Mouse (Mus musculus): ENCODE results near the gene Arhgef38. TPM values are rescaled to one million over a fixed set of nuclear protein-coding genes. Genes with fewer than 3 reads are reported as not detected.
A peak's percentile ranks its signal among the peaks of the same experiment; 100 is the strongest.

The Arhgef38 gene
- polyA plus RNA-seq, 1 experiment from 2014 or later, result 0.04 TPM

DNA sequence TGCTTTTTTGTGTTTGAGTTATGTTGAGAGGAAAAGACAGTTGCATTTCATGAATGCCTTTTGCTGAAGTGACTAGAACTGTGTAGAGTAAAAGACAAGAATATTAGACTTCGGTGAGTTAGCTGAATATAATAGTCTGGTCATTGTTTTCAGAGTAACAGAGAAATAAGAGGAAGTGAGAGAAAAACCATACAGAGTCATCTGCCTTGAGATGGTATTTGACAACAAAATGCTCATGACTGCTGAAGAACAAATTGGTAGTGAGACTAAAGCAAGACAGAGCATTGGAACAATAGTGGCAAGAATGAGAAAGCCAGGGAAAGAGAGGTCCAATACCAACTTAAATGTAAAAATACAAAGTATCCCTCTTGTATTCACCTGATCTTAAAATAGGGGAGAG lies 141.8 kb downstream of the Arhgef38 start:
- no peaks in the 10 kb centered on the region for H3K36me3 ChIP-seq (ENCODE audit: control insufficient read depth, insufficient read depth)
- peak overlapping the region; percentile 72 for H3K4me2 ChIP-seq (ENCODE audit: low read depth, low read length)
- H3K4me1 ChIP-seq (ENCODE audit: control insufficient read depth, low read depth, low read length), result peaks cover 9% of the 10 kb centered on the region
- no peaks in the 10 kb centered on the region for H3K9me3 ChIP-seq (replicated peaks; ENCODE audit: control insufficient read depth, low read length)
- H3K27me3 ChIP-seq (ENCODE audit: control insufficient read depth, insufficient read depth, low read depth, low read length), result no peaks in the 10 kb centered on the region
- H3K27ac ChIP-seq (ENCODE audit: low read length), result peak overlapping the region; percentile 5; the same call in 1 of the 2 replicates
- no peak for ATAC-seq (ENCODE audit: low read depth)
- 0 out of 2 replicates have a peak overlapping the region, but pooled peaks have one; percentile 96 for H3K9ac ChIP-seq (ENCODE audit: low read depth, low read length)
- 24% methylated on average over 1 of the region's 1 CpGs for WGBS (ENCODE audit: insufficient replicate concordance)
- peak overlapping the region; percentile 76; the same call in 1 of the 2 replicates for H3K4me3 ChIP-seq (ENCODE audit: low read depth, low read length)

DNA sequence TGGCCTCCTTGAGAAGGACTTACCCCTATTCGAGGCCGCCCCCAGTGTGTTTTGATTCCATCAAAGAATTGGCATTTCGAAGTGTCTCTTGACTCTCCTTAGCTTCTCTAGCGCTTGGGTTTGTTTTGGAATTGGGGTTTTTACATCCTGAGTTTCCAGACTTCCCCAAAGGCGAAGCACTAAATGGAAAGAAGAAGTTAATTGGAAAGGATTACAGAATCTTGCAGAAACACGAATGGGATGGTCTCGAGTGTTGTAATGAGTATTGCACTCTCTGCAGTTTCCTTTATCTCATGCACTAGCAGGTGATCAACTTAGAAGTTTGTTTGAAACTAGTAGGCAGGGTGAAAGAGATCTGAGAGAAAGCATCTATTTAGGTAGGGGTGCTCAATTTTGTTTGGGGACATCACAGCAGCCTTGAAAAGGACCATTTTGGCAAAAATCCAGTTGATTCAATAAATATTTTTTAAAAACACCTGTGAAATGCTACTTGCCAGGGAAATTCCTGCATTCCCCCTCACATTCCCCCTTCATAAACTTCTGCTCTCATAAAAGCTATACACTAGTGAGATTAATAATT lies 142.4 kb downstream of the Arhgef38 start:
- 0% methylated on average over 7 of the region's 7 CpGs for WGBS (ENCODE audit: insufficient replicate concordance)
- Histone ChIP-seq H3K36me3 (ENCODE audit: control insufficient read depth, insufficient read depth) (no peaks in the 10 kb centered on the region), H3K27me3 (ENCODE audit: control insufficient read depth, insufficient read depth, low read depth, low read length) (no peaks in the 10 kb centered on the region), H3K9ac (ENCODE audit: low read depth, low read length) (peak overlapping the region; percentile 96), H3K4me3 (ENCODE audit: low read depth, low read length) (peak overlapping the region; percentile 76), H3K4me1 (ENCODE audit: control insufficient read depth, low read depth, low read length) (peaks cover 7% of the 10 kb centered on the region), H3K4me2 (ENCODE audit: low read depth, low read length) (peak overlapping the region; percentile 72), H3K27ac (ENCODE audit: low read length) (peak overlapping the region; percentile 87), H3K9me3 (replicated peaks; ENCODE audit: control insufficient read depth, low read length) (no peaks in the 10 kb centered on the region)
- no peak for ATAC-seq (ENCODE audit: low read depth)

DNA sequence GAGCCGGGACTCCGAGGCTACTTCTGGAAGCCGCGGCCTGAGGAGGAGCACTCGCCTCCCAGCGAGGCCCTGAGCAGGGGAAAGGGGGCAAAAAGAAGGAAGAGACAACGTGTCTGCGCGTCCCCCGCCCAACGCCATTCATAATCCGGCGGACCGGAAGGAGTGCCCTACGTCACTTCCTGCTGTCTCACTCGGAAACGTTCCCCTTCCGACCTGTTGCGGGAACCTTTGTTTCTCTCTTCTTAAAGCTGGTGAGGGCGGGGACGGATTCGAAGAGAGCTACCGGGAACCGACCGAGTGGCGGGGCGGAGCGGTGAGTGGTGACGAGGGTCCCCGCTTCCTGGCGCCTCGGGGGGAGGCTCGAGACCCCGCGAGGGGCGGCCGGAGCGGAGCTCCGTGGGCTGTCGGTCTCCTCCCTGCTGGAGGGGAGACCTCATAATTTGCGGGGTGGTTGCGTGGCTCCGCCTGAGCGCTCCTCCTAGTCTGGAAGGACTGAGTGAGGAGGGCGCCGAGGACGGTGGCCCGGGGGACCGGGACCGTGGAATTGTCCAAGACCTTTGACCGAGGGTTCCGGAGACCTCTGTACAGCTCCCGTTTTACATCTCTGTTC lies 143.0 kb downstream of the Arhgef38 start, which contains the start of the genes Ints12 and Gstcd:
Gene Ints12, plus strand, starts transcription at position 177 of the 610 bp plus-strand sequence.
Gene Gstcd, minus strand, starts transcription at position 370 of the 610 bp plus-strand sequence.
- H3K9me3 ChIP-seq (replicated peaks; ENCODE audit: control insufficient read depth, low read length), result no peaks in the 10 kb centered on the region
- ATAC-seq (ENCODE audit: low read depth), result peak; percentile 95
- under 1% methylated on average over 53 of the region's 53 CpGs for WGBS (ENCODE audit: insufficient replicate concordance)

DNA sequence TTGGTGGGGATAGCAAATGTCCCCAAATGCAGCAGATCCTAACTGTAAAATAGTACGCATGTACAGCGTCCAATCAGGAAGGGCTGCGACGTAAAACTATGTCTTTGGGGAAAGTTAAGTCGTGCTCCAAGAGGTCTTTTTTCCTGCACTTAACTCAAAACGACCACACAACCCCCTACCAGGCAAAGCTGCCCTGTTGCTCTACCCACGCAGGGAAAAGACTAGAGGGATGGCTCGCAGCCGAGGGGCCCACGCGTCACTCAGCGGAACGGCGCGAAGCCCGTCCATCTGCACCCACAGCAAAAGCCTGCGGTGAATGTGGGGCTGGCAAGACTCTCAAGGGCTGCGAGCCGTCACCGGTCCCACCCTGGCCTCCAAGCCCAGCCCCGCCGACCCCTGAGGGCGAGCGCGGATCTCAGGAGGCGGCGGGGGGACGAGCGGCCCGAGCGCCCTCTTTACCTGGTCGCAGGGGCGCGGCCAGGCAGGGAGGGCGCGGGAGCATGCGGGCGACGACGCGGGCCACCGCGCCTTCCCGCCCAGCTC lies 143.6 kb downstream of the Arhgef38 start:
- Histone ChIP-seq H3K4me2 (ENCODE audit: low read depth, low read length) (peak overlapping the region; percentile 71), H3K4me3 (ENCODE audit: low read depth, low read length) (peak overlapping the region; percentile 76), H3K27ac (ENCODE audit: low read length) (peak overlapping the region; percentile 87), H3K9ac (ENCODE audit: low read depth, low read length) (peak overlapping the region; percentile 96), H3K9me3 (replicated peaks; ENCODE audit: control insufficient read depth, low read length) (no peaks in the 10 kb centered on the region), H3K36me3 (ENCODE audit: control insufficient read depth, insufficient read depth) (no peaks in the 10 kb centered on the region), H3K4me1 (ENCODE audit: control insufficient read depth, low read depth, low read length) (peaks cover 7% of the 10 kb centered on the region), H3K27me3 (ENCODE audit: control insufficient read depth, insufficient read depth, low read depth, low read length) (no peaks in the 10 kb centered on the region)
- WGBS (ENCODE audit: insufficient replicate concordance), result 0% methylated on average over 44 of the region's 44 CpGs
- ATAC-seq (ENCODE audit: low read depth), result peak; percentile 79

More for the DNA sequence above, 143.0 kb downstream of the Arhgef38 start, which contains the start of the genes Ints12 and Gstcd:
- peaks cover 7% of the 10 kb centered on the region for H3K4me1 ChIP-seq (ENCODE audit: control insufficient read depth, low read depth, low read length)
- peak within 1 kb of the TSS; percentile 87 for H3K27ac ChIP-seq (ENCODE audit: low read length)
- peak within 1 kb of the TSS; percentile 72 for H3K4me2 ChIP-seq (ENCODE audit: low read depth, low read length)
- H3K4me3 ChIP-seq (ENCODE audit: low read depth, low read length), result peak within 1 kb of the TSS; percentile 76
- H3K9ac ChIP-seq (ENCODE audit: low read depth, low read length), result peak within 1 kb of the TSS; percentile 96
- H3K36me3 ChIP-seq (ENCODE audit: control insufficient read depth, insufficient read depth), result no peaks in the 10 kb centered on the region
- H3K27me3 ChIP-seq (ENCODE audit: control insufficient read depth, insufficient read depth, low read depth, low read length), result no peaks in the 10 kb centered on the region

DNA sequence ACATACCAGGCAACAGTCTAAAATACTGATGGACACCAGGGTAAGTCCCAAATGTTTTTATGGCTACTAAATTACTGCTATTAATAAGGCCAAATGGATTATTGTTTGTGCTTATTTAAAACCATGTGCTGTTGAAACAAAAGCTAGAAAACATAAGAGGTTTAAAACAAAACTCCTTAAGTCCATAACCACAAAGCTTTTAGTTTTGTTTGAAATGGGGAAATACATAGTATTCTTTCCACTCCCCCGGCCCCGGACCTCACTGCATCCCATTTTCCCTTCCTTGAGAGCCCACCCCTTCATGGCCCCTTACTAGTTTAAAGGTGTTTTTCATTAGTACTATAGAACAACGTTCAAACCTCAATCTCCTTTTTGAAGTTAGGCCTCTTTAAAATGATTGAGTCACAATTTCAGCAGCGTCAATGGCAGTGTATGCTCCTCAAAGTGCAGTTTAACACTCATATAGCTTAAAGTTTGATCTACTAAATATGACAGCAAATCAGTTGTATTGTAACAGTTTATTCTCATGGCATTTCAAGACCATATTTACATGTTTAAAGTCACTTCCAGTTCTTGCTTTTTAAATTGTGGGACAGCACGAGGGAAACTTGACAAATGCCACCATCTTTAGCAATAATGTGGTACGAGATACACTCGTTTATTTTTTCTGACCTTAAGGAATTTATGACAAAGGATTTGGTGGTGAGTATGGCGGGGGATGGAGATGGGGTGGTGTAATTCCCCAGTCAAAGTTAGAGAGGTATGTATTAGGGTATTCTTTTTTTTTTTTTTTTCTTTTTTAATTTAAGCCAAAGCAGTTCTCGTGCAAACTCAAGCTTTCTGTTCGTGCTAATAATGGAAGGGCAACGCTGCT lies 144.3 kb downstream of the Arhgef38 start:
- WGBS (ENCODE audit: insufficient replicate concordance), result 4% methylated on average over 11 of the region's 11 CpGs
- Histone ChIP-seq H3K4me3 (ENCODE audit: low read depth, low read length) (peak overlapping the region; percentile 76), H3K4me1 (ENCODE audit: control insufficient read depth, low read depth, low read length) (peaks cover 6% of the 10 kb centered on the region), H3K27ac (ENCODE audit: low read length) (peak overlapping the region; percentile 87), H3K9me3 (replicated peaks; ENCODE audit: control insufficient read depth, low read length) (no peaks in the 10 kb centered on the region), H3K9ac (ENCODE audit: low read depth, low read length) (peak overlapping the region; percentile 96), H3K36me3 (ENCODE audit: control insufficient read depth, insufficient read depth) (no peaks in the 10 kb centered on the region), H3K27me3 (ENCODE audit: control insufficient read depth, insufficient read depth, low read depth, low read length) (no peaks in the 10 kb centered on the region), H3K4me2 (ENCODE audit: low read depth, low read length) (peak overlapping the region; percentile 71)
- no peak for ATAC-seq (ENCODE audit: low read depth)

DNA sequence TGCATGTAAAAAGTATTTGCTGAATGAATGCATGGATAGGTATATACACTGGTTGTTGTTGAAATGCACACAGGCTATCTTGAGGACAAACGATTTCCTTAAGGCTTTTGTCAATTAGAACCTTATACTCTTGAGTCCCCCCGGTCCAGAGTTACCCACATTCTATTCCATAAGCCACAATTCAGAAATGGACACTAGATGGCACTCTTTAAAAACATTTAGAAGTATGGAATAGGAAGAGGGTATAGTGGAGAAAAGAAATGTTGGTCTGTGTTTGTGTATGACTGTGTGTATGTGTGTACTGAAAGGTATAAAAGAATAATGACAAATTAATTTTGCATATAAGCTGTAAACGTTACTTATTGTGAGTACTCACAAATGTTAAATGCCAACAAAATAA lies 148.9 kb downstream of the Arhgef38 start:
- no peaks in the 10 kb centered on the region for H3K27me3 ChIP-seq (ENCODE audit: control insufficient read depth, insufficient read depth, low read depth, low read length)
- H3K36me3 ChIP-seq (ENCODE audit: control insufficient read depth, insufficient read depth), result peaks cover 19% of the 10 kb centered on the region
- no peaks in the 10 kb centered on the region; the same call in 1 of the 2 replicates for H3K4me1 ChIP-seq (ENCODE audit: control insufficient read depth, low read depth, low read length)
- 48% methylated on average over 3 of the region's 3 CpGs for WGBS (ENCODE audit: insufficient replicate concordance)
- H3K4me2 ChIP-seq (ENCODE audit: low read depth, low read length), result no peak overlapping the region
- ATAC-seq (ENCODE audit: low read depth), result no peak; the same call in 1 of the 2 replicates
- H3K9ac ChIP-seq (ENCODE audit: low read depth, low read length), result no peak overlapping the region
- H3K9me3 ChIP-seq (replicated peaks; ENCODE audit: control insufficient read depth, low read length), result no peaks in the 10 kb centered on the region
- no peak overlapping the region for H3K4me3 ChIP-seq (ENCODE audit: low read depth, low read length)
- H3K27ac ChIP-seq (ENCODE audit: low read length), result no peak overlapping the region

DNA sequence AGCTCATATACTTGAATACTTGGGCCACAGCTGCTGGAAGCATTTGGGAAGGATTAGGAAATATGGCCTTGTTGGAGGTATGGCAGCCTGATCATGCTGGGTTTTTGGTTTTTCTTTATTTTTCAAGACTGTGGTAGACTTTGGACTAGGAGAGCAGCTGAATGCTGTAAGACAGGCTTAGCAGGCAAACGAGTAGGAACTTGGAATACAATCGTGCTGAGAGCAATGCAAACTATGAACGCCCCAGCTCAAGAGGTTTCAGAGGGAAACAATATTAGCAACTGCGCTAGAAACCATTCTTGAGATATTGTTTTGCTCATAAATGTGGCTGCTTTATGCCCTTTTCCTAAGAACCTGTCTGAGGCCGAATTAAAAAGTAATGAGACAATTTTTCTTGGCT lies 152.0 kb downstream of the Arhgef38 start:
- H3K4me1 ChIP-seq (ENCODE audit: control insufficient read depth, low read depth, low read length), result no peaks in the 10 kb centered on the region
- no peak for ATAC-seq (ENCODE audit: low read depth)
- peaks cover 19% of the 10 kb centered on the region for H3K36me3 ChIP-seq (ENCODE audit: control insufficient read depth, insufficient read depth)
- no peaks in the 10 kb centered on the region for H3K27me3 ChIP-seq (ENCODE audit: control insufficient read depth, insufficient read depth, low read depth, low read length)
- H3K27ac ChIP-seq (ENCODE audit: low read length), result no peak overlapping the region
- no peak overlapping the region for H3K9ac ChIP-seq (ENCODE audit: low read depth, low read length)
- H3K4me2 ChIP-seq (ENCODE audit: low read depth, low read length), result no peak overlapping the region
- WGBS (ENCODE audit: insufficient replicate concordance), result 82% methylated on average over 5 of the region's 5 CpGs
- H3K9me3 ChIP-seq (replicated peaks; ENCODE audit: control insufficient read depth, low read length), result no peaks in the 10 kb centered on the region
- H3K4me3 ChIP-seq (ENCODE audit: low read depth, low read length), result no peak overlapping the region

DNA sequence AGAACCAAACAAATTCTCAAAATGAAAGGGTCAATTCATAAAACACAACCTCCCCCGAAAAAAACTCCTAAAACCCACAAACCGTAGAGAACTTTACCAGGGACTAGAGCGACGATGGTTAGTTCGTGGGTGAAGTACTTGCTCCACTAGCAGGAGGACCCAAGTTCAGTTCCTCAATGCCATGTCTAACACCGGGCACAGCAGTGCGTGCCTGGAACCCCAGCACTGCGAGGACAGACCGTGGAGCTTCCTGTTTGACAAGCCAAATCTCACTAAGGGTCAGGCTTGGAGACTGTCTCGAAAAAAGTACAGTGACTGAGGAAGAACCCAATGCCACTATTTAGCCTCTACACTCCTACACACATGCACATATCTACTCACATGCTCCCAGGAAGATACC lies 159.2 kb downstream of the Arhgef38 start:
- 57% methylated on average over 10 of the region's 10 CpGs for WGBS (ENCODE audit: insufficient replicate concordance)
- Histone ChIP-seq H3K4me3 (ENCODE audit: low read depth, low read length) (no peak overlapping the region), H3K27me3 (ENCODE audit: control insufficient read depth, insufficient read depth, low read depth, low read length) (no peaks in the 10 kb centered on the region), H3K4me1 (ENCODE audit: control insufficient read depth, low read depth, low read length) (no peaks in the 10 kb centered on the region), H3K9me3 (replicated peaks; ENCODE audit: control insufficient read depth, low read length) (no peaks in the 10 kb centered on the region), H3K4me2 (ENCODE audit: low read depth, low read length) (no peak overlapping the region), H3K36me3 (ENCODE audit: control insufficient read depth, insufficient read depth) (peaks cover 7% of the 10 kb centered on the region), H3K27ac (ENCODE audit: low read length) (no peak overlapping the region), H3K9ac (ENCODE audit: low read depth, low read length) (no peak overlapping the region)
- ATAC-seq (ENCODE audit: low read depth), result no peak; the same call in 1 of the 2 replicates
